Mouse (Mus musculus): ENCODE data around the gene 4930578C19Rik. TPM values are rescaled to one million over a fixed set of nuclear protein-coding genes. Genes with fewer than 3 reads are reported as not detected.
"Not testable (repeated sequence)": the region's sequence is repeated elsewhere in the genome, so short reads cannot be mapped to it uniquely, and the experiment has no call there.

4930578C19Rik gene
- total and polyA plus RNA-seq, 2 experiments from 2014 or later = 0.53 to 1.8 TPM

- no peak for ATAC-seq
Measured at GRCm38 (mm10) chrX:18420161-18420784, 40.9 kb downstream of the 4930578C19Rik start.

GRCm38 (mm10) chrX:18418977-18419376, 42.2 kb downstream of the 4930578C19Rik start:
- TF ChIP-seq CTCF (IDR thresholded peaks at IDR 0.05; ENCODE audit: low read depth) = no peak
- Histone ChIP-seq H3K4me3 (ENCODE audit: low read depth, low read length) (no peak overlapping the region), H3K27me3 (ENCODE audit: insufficient read depth, low read length) (no peaks in the 10 kb centered on the region), H3K36me3 (ENCODE audit: insufficient read depth) (no peaks in the 10 kb centered on the region), H3K27ac (ENCODE audit: low read depth, low read length) (no peak overlapping the region), H3K4me1 (ENCODE audit: insufficient read depth) (no peaks in the 10 kb centered on the region), H3K9ac (no peak overlapping the region), H3K4me2 (ENCODE audit: low read depth) (no peak overlapping the region), H3K9me3 (ENCODE audit: low read length) (no peaks in the 10 kb centered on the region)
- DNase-seq = no peak
- no peak for ATAC-seq
- 36% methylated on average over 1 of the region's 1 CpGs for WGBS

More at GRCm38 (mm10) chrX:18420161-18420784, 40.9 kb downstream of the 4930578C19Rik start:
- DNase-seq = no peak
- 89% methylated on average over 4 of the region's 4 CpGs for WGBS
- Histone ChIP-seq H3K4me2 (ENCODE audit: low read depth) (no peak overlapping the region), H3K9me3 (ENCODE audit: low read length) (no peaks in the 10 kb centered on the region), H3K27ac (ENCODE audit: low read depth, low read length) (no peak overlapping the region), H3K4me1 (ENCODE audit: insufficient read depth) (no peaks in the 10 kb centered on the region), H3K27me3 (ENCODE audit: insufficient read depth, low read length) (no peaks in the 10 kb centered on the region), H3K36me3 (ENCODE audit: insufficient read depth) (no peaks in the 10 kb centered on the region), H3K4me3 (ENCODE audit: low read depth, low read length) (no peak overlapping the region), H3K9ac (no peak overlapping the region)
- no peak for TF ChIP-seq CTCF (IDR thresholded peaks at IDR 0.05; ENCODE audit: low read depth)

- Histone ChIP-seq H3K27ac (ENCODE audit: low read depth, low read length) (no peak overlapping the region), H3K4me2 (ENCODE audit: low read depth) (no peak overlapping the region), H3K9me3 (ENCODE audit: low read length) (no peaks in the 10 kb centered on the region), H3K4me1 (ENCODE audit: insufficient read depth) (no peaks in the 10 kb centered on the region), H3K9ac (no peak overlapping the region), H3K27me3 (ENCODE audit: insufficient read depth, low read length) (no peaks in the 10 kb centered on the region), H3K4me3 (ENCODE audit: low read depth, low read length) (no peak overlapping the region), H3K36me3 (ENCODE audit: insufficient read depth) (no peaks in the 10 kb centered on the region)
- ATAC-seq = no peak
- TF ChIP-seq CTCF (IDR thresholded peaks at IDR 0.05; ENCODE audit: low read depth) = no peak
- 94% methylated on average over 2 of the region's 2 CpGs for WGBS
- DNase-seq = no peak
Measured at GRCm38 (mm10) chrX:18414560-18414959, 46.6 kb downstream of the 4930578C19Rik start.

DNA sequence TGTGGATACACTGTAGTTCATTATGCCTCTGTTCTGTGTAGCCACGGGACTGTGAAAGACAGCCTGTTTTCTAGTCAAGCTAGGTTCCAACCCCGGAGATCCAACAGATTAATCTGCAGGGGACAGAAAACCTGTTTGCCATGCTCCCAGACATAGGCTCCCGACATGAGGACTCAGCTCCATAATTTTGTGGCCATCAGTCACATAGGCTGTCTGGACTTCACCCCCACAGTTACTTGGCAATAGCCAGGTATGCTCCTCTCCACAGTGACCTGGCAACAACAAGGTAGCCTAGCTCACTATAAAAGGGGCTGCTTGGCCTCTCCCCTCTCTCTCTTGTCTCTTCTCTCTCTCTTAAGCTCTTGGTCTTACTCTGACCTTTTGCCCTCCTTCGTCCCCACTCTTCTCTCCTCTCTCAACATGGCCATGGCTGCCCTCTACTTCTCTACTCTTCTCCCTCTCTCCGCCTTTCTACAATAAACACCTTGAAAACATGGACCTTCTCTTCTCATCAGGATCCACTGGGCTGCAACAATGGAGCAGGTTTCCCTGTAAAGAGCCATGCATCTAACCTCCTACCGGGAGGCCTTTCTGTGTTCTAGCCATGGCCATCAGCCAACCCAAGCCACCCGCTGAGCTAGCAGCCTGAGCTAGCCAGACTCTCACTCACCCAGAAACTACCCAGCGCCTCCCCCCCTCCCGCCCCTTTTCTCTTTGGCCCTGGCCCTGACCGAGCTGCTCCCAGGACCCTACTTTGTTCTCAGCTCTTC, 49.9 kb downstream of the 4930578C19Rik start:
- TF ChIP-seq CTCF (IDR thresholded peaks at IDR 0.05; ENCODE audit: low read depth) = no peak
- H3K27me3 ChIP-seq (ENCODE audit: insufficient read depth, low read length) = no peaks in the 10 kb centered on the region

DNA sequence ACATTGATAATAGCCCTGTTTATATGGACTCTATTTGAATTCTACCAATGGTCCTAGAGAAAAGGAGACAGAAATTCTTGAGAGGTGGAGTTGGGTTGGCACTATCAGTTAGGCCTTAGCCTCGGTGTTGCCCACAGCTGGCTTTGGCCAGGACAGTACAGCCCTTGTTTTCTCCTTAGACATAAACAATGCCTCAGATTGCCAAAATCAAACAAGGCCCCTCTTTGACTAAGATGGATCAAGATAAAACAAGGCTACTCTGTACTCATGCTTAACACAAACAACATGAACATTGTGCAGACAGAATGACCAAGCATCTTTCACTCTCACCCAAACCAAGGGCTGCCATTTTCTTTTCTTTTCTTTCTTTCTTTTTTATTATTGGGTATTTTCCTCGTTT, 51.6 kb downstream of the 4930578C19Rik start:
- no peak overlapping the region for H3K9ac ChIP-seq
- no peaks in the 10 kb centered on the region for H3K4me1 ChIP-seq (ENCODE audit: insufficient read depth)
- no peaks in the 10 kb centered on the region for H3K36me3 ChIP-seq (ENCODE audit: insufficient read depth)
- no peak for TF ChIP-seq CTCF (IDR thresholded peaks at IDR 0.05; ENCODE audit: low read depth)
- no peaks in the 10 kb centered on the region for H3K9me3 ChIP-seq (ENCODE audit: low read length)
- H3K27me3 ChIP-seq (ENCODE audit: insufficient read depth, low read length) = no peaks in the 10 kb centered on the region
- H3K27ac ChIP-seq (ENCODE audit: low read depth, low read length) = no peak overlapping the region
- DNase-seq = no peak
- no peak for ATAC-seq
- no peak overlapping the region for H3K4me3 ChIP-seq (ENCODE audit: low read depth, low read length)
- 52% methylated on average over 2 of the region's 2 CpGs for WGBS
- H3K4me2 ChIP-seq (ENCODE audit: low read depth) = no peak overlapping the region

More for the DNA sequence above, 49.9 kb downstream of the 4930578C19Rik start:
- Histone ChIP-seq H3K4me1 (ENCODE audit: insufficient read depth) (no peaks in the 10 kb centered on the region), H3K36me3 (ENCODE audit: insufficient read depth) (no peaks in the 10 kb centered on the region), H3K27ac (ENCODE audit: low read depth, low read length) (no peak overlapping the region), H3K4me2 (ENCODE audit: low read depth) (no peak overlapping the region), H3K9me3 (ENCODE audit: low read length) (no peaks in the 10 kb centered on the region), H3K9ac (no peak overlapping the region), H3K4me3 (ENCODE audit: low read depth, low read length) (no peak overlapping the region)
- no peak for DNase-seq
- 84% methylated on average over 10 of the region's 10 CpGs for WGBS
- no peak for ATAC-seq

DNA sequence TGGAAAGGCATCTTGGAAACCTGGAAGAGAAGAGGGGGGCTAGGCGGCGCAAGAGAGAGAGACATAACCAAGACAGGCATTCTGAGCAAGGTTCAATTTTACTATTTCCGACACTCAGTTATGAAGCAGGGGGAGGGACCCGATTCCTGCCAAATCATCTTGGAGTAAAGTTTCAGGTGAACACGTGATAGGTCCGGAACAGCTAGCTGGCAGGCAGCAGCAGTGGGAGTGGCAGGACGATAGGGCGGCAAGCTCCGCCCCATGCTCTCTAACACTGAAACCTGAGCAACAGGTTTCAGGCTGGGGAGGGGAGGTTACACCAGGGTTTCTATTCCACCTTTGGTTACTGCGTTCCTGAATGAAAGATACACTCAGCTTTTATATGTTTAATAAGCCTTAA, 58.9 kb downstream of the 4930578C19Rik start:
- DNase-seq (no peak), ATAC-seq (no peak)
- Histone ChIP-seq H3K4me1 (ENCODE audit: insufficient read depth) (no peaks in the 10 kb centered on the region), H3K4me2 (ENCODE audit: low read depth) (no peak overlapping the region), H3K27ac (ENCODE audit: low read depth, low read length) (no peak overlapping the region), H3K27me3 (ENCODE audit: insufficient read depth, low read length) (no peaks in the 10 kb centered on the region), H3K9ac (no peak overlapping the region), H3K4me3 (ENCODE audit: low read depth, low read length) (no peak overlapping the region), H3K36me3 (ENCODE audit: insufficient read depth) (no peaks in the 10 kb centered on the region), H3K9me3 (ENCODE audit: low read length) (no peaks in the 10 kb centered on the region)
- no peak for TF ChIP-seq CTCF (IDR thresholded peaks at IDR 0.05; ENCODE audit: low read depth)
- 62% methylated on average over 10 of the region's 10 CpGs for WGBS

- Histone ChIP-seq H3K9ac (no peak overlapping the region), H3K9me3 (ENCODE audit: low read length) (no peaks in the 10 kb centered on the region), H3K4me3 (ENCODE audit: low read depth, low read length) (no peak overlapping the region), H3K27me3 (ENCODE audit: insufficient read depth, low read length) (no peaks in the 10 kb centered on the region), H3K4me2 (ENCODE audit: low read depth) (no peak overlapping the region), H3K27ac (ENCODE audit: low read depth, low read length) (no peak overlapping the region), H3K4me1 (ENCODE audit: insufficient read depth) (no peaks in the 10 kb centered on the region), H3K36me3 (ENCODE audit: insufficient read depth) (no peaks in the 10 kb centered on the region)
- no peak for TF ChIP-seq CTCF (IDR thresholded peaks at IDR 0.05; ENCODE audit: low read depth)
- DNase-seq = no peak
- ATAC-seq = no peak
- 76% methylated on average over 2 of the region's 2 CpGs for WGBS
Measured at GRCm38 (mm10) chrX:18396700-18397099, 64.5 kb downstream of the 4930578C19Rik start.

DNA sequence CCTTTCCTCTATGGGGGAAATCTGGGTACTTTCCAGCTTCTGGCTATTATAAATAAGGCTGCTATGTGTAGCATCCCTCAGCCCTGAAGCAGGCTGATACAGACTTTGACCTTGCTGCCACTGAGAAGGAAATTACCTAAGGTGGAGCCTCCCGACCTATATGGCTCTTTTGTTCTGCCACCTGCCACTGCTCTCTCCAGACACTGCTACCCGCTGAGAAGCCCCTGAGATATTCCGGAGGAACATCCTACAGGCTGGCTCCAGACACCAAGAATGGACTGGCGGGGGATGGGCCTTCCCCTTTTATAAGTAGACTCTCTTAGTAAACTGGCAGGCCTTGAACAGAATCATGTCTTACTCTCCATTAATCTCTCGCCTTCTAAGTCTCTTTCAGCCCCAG, 77.0 kb downstream of the 4930578C19Rik start:
- H3K9me3 ChIP-seq (ENCODE audit: low read length); H3K27me3 ChIP-seq (ENCODE audit: insufficient read depth, low read length); H3K4me2 ChIP-seq (ENCODE audit: low read depth); H3K4me1 ChIP-seq (ENCODE audit: insufficient read depth); H3K27ac ChIP-seq (ENCODE audit: low read depth, low read length); H3K9ac ChIP-seq; DNase-seq; H3K36me3 ChIP-seq (ENCODE audit: insufficient read depth); ATAC-seq; H3K4me3 ChIP-seq (ENCODE audit: low read depth, low read length): not testable (repeated sequence)
- 73% methylated on average over 5 of the region's 5 CpGs for WGBS

Data from forebrain, postnatal 0 days (tissue).